Mouse (Mus musculus) frontal cortex, postnatal 10 days (tissue): ENCODE measurements around the gene Arhgef16.

Experiments
- DNase-seq, 2 experiments: peaks; one replicate each; pipeline ENCODE4 v3.0.0; 2022; ENCODE audit warnings: low spot score in 2 of 2, mixed read lengths in 1 of 2

Arhgef16 gene

GRCm38 (mm10) chr4:154293735-154294201 is 7.7 kb downstream of the Arhgef16 start:
- no peak for DNase-seq

DNA sequence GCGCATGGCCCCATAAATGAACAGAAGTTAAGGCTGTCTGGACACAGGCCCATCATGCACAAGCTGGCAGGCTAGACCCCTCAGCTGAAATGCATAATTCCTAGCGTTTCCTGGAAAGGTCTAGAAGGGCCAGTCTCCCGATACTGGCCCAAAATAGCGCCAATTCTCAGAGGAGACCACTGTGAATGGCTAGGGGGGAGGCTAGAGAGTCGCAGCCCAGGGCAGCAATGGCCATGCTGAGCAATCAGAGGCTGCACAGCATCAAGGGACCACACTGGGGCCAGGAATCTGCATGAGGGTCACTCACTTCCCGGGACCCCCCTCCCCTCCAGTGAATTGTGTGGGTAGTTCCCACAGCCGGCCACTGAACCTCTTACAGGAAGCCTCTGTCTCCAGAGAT is 17.8 kb downstream of the Arhgef16 start:
- no peak for DNase-seq

DNA sequence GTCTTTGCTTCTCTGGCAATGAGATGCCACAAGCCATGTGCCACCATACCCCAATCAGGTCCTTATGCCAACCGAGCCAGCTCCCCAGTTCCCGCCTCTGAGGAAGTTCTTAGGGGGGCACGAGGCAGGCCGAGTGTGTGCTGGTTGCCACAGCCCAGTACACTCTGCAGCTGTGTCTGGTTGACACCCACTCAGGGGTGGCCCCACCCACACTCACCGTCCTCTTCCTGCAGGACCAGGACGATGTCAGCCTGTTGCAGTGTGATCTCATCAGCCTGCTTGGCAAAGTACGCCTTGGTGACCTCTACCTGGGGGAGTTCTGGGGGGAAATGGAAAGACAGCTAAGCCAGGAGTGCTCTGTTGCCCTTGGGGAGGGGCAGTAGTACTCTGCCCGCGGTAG is 22.0 kb downstream of the Arhgef16 start:
- no peak for DNase-seq

DNA sequence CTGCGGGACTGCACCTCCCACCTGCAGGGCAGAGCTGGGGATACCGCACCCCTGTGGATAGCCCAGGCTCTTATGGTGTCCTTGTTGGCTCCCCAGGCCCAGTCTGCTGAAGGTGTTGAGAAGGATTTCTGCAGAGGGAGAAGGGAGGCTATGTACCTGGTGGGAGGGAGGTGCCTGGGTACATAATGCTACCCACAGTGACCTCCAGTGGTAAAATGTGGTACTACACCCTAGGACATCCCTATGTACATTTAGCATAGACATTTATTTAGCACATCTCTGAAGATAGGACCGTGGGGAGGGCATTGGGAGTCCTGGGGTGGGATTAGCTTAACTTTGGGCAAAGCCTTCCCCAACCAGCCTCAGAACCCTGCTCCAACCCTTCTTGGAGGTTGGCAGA is 28.5 kb downstream of the Arhgef16 start:
- DNase-seq, result peak in 1 of 2 experiments; percentile 51

GRCm38 (mm10) chr4:154269520-154269919 is 32.0 kb downstream of the Arhgef16 start:
- DNase-seq, result no peak

GRCm38 (mm10) chr4:154267511-154267910 is 34.0 kb downstream of the Arhgef16 start:
- no peak for DNase-seq

DNA sequence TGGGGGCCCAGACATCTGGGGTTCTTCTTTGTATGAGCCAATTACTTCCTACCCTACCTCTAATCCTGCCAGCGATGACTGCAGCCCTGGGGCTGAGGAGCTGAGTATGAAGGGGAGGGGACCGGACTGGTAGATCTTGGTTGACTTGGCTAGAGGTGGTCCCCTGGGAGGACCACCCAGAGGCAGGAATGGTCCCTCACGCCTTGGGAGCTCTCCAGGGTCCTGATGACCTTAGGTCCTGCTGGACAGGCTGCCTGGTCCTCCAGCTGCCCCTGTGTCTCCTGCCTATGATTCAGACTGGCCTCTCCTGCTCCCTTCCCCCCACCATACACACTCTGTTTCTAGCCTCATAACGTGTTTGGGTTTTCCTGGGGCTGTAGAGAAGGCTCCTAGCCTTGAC is 39.4 kb downstream of the Arhgef16 start:
- DNase-seq, result no peak

- no peak for DNase-seq
Observed at GRCm38 (mm10) chr4:154260755-154261154, 40.7 kb downstream of the Arhgef16 start.

DNA sequence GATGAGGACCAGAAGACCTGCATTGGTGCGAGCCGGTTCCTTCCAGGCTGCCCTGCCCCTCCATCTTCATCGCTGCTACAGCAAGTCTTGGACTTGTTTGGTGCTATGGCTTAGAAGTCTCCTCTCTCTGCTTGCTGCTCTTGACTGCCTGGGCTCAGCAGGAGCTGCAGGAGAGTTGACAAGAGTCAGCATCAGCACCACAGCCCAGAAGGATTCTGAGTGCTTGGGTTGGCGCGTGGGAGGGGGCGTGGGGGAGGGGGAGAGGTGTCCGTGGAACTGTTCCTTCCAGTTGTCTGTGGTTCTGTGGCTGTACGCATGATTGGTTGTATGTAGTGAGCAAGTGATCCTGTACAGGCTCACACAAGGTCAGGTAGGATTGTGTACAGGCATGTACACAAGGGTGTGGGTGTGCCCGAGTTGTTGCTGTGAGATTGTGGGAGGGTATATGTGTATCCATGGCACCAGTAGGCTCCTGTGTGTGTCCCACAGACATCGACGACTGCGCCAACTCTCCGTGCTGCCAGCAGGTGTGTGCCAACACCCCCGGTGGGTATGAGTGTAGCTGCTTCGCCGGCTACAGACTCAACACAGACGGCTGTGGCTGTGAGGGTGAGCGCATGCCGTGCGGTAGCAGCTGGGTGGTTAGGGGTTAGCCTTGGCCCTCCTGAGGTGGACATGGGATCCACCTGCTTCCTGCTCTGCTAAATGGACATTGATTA is 48.8 kb downstream of the Arhgef16 start:
- DNase-seq, result no peak

- DNase-seq, result no peak
Observed at GRCm38 (mm10) chr4:154249316-154249715, 52.2 kb downstream of the Arhgef16 start.

DNA sequence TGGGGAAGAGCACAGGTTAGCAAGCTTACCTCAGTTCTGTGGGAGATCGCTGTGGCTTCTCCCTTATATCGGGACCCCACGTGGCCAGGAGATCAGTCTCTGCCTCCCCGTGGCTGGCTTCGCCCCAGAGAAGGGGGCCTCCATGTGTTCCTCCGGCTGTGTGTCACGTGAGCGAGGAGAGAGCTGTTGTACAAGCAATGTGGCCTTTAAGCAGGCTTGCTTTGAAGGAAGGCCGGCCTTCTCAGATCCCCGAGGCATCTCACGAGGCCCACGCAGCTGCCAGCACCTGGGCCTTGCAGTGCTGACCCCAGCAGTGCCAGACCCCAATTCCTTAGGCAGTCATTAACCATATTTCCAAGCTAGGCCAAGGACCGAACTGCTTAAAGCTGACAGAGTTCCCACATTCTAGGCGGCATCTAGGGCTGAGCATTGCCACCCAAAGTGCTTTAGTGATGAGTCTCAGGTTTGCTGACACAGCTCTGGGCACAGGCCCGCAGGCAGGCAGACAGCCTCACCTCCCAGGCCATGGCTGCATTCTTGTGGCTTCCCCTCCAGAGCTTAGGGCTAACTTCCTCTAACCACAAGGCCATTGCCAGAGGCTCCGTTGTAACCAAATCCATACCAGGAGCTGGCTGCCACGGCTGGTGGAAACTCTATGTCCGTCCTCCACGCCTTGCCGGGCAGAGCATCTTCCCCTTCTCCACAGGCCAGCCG is 53.2 kb downstream of the Arhgef16 start:
- DNase-seq, result no peak

- DNase-seq, result no peak
Observed at GRCm38 (mm10) chr4:154247207-154248091, 54.0 kb downstream of the Arhgef16 start.

- DNase-seq, result peak in 1 of 2 experiments; percentile 46
Observed at GRCm38 (mm10) chr4:154246115-154247040, 55.1 kb downstream of the Arhgef16 start.

- DNase-seq, result no peak
Observed at GRCm38 (mm10) chr4:154245342-154245741, 56.1 kb downstream of the Arhgef16 start.

- DNase-seq, result no peak
Observed at GRCm38 (mm10) chr4:154240608-154241007, 60.9 kb downstream of the Arhgef16 start.

GRCm38 (mm10) chr4:154239199-154239598 is 62.3 kb downstream of the Arhgef16 start:
- DNase-seq, result no peak

DNA sequence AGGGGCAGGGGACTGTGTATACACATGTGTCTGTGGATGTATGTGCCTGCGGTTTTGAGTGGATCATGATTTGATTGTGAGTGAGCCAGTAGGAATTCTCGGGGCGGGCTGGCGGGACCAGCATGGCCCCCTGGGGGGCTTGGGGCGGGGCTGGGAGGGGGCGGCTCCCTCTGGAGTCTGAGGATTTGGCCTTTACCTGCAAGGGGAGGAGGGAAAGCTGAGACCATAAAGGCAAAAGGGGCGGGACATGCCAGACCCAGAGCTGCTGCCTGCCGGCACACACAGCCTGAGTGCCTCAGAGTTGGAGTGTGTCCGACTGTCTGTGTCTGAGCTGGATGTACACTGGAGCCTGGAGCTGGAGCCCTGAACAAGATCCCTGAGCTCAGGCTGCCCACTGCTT is 64.2 kb downstream of the Arhgef16 start:
- no peak for DNase-seq

DNA sequence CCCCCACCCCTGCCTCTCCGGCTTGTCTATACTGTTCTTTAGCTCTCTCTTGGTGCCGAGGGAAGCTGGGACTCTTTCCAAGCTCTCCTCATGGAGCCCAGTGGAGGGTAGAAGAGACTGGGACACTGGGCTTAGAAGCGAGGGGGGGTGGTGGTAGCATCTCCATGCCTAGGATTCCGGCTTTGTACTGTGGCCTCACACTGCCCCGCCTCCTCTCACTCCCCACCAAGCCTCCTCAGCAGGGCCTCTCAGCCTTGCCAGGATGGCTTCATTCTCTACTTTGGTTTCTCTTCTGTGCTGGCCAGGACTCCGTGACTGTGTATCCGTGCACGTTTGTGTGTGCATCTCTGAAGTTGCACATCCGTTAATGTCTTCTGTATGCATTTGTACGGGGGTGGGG is 64.6 kb downstream of the Arhgef16 start:
- no peak for DNase-seq

DNA sequence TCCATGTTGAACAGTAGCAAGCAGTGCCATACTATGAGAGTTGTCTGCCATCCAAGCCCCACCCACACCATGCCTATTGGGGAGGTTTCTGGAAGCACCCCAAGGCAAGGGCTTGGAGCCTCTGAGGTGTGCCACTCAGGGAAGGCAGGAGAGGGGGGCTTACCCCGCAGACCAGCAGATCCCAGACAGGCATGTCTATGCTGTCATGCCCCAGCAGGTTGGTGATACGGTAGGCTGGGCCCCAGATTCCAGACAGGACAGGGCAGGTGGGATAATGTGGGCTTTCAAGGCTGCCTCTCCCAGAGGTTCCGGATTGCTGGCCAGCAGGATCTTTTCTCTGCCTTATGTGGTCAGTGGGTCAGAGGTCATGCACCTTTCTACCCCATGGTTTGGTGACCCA is 65.5 kb downstream of the Arhgef16 start:
- no peak for DNase-seq

DNA sequence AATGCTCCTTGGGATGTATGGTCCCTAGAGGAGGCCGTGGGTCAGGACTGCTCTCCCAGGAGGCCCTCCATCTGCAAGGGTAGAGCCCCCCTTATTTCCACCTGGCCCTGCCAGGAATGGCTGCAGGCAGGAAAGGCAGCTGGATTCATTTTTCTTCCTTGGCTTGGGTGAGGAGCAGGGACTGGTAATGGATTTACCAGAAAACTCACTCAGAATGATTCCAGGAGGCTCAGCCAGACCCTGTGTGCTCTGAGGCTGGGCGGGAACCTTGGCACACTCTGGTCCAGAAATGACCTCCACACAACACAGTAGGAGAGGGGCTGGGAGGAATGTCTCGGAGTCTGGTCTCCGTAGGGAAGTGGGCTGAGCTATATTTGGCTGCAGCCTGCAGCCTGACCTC is 69.2 kb downstream of the Arhgef16 start:
- no peak for DNase-seq

- no peak for DNase-seq
Observed at GRCm38 (mm10) chr4:154231380-154231779, 70.1 kb downstream of the Arhgef16 start.
